Mouse (Mus musculus) limb, embryonic 13.5 days (tissue): Measurements from ENCODE around the gene Slc4a2. TPM values are rescaled to one million over a fixed set of nuclear protein-coding genes. Genes with fewer than 3 reads are reported as not detected.

Experiments
- ATAC-seq: fragments of 200-750 bp; cut with Nextera tagmentation; 2 replicates; pipeline ENCODE4 v1.8.0; 2017; ENCODE audit warnings: low read depth, moderate number of reproducible peaks, moderate TSS enrichment; ENCODE audit not compliant: low FRiP score
- H3K27ac ChIP-seq: fragments of 300-500 bp; sonication (generic); 2 replicates; pipeline ENCODE4 v1.5.1; 2015; ENCODE audit warnings: inconsistent platforms, mild to moderate bottlenecking, moderate library complexity
- H3K27me3 ChIP-seq: fragments of 300-500 bp; sonication (generic); 2 replicates; pipeline ENCODE4 v1.6.1; 2015; ENCODE audit warnings: mild to moderate bottlenecking, inconsistent platforms
- H3K36me3 ChIP-seq: fragments of 300-500 bp; sonication (generic); 2 replicates; pipeline ENCODE4 v1.6.1; 2015; ENCODE audit warnings: inconsistent platforms, mild to moderate bottlenecking, moderate library complexity
- H3K4me1 ChIP-seq: fragments of 300-500 bp; sonication (generic); 2 replicates; pipeline ENCODE4 v1.6.1; 2015; ENCODE audit warnings: inconsistent platforms
- H3K4me2 ChIP-seq: fragments of 300-500 bp; sonication (generic); replicated peaks from 2 replicates; pipeline ENCODE4 v1.6.1; 2015; ENCODE audit warnings: inconsistent platforms, mild to moderate bottlenecking, moderate library complexity
- H3K4me3 ChIP-seq: fragments of 300-500 bp; sonication (generic); 2 replicates; pipeline ENCODE4 v1.5.1; 2015; ENCODE audit warnings: moderate library complexity, mild to moderate bottlenecking, inconsistent platforms
- H3K9ac ChIP-seq: fragments of 300-500 bp; sonication (generic); 2 replicates; pipeline ENCODE4 v1.6.1; 2015; ENCODE audit warnings: mild to moderate bottlenecking, inconsistent platforms
- H3K9me3 ChIP-seq: fragments of 300-500 bp; sonication (generic); 2 replicates; pipeline ENCODE4 v1.6.1; 2016; ENCODE audit warnings: inconsistent platforms
- WGBS: fragments of 180-500 bp; shearing (Covaris S2); methylation state at CpG from one replicate; pipeline ENCODE4 v1.1.7; 2015; 5-methylcytosine and 5-hydroxymethylcytosine counted together
- polyA plus RNA-seq: library from polyadenylated mRNA; unstranded; fragments of >200 nt; fragmentation: Nextera tagmentation; extraction: Ambion mirVana; gene quantifications from 2 replicates; pipeline ENCODE4 v1.2.1, GENCODE M21; 2015

Slc4a2 gene
- polyA plus RNA-seq, 1 experiment from 2014 or later: 42.0 TPM

DNA sequence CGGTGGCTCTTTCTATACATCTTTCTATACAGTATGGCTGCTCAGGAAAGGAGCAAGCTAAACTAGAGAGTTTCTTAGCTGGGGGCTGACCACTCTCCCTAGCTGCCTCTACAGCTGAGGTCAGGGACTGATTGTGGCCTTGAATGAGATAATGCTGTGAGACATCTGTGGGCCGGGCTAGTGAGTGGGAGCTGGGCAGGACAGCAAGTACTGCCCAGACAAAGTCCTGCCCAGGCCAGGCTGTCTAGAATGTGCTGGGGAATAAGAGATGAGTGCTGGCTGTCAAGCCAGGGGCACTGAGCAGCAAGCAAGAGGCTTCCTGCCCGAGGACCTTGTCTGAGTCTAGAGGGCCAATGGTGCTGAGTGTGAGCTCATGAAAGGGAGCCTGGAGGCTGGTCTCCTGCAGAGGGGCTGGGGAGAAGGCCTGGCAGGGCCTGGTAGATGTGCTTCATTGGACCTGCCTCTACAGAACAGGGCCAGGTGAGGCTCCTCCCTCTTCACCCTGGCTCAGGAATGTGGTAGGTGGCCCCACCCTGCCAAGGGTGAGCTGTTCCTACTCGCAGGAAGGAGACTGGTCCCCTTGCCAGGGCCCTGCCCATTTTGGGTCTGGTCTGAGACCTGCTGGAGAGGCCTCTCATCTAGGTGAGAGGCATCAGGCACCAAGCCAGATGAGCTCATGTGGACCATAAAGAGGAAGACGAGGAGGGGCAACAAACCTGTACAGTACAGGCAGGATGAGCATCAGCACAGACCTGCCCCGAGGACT is 52.0 kb downstream of the Slc4a2 start:
- ATAC-seq: no peak
- peaks cover 29% of the 10 kb centered on the region for H3K27me3 ChIP-seq
- H3K4me1 ChIP-seq: peaks cover 43% of the 10 kb centered on the region
- peaks cover 49% of the 10 kb centered on the region for H3K36me3 ChIP-seq
- 61% methylated on average over 6 of the region's 6 CpGs for WGBS
- 0 out of 2 replicates have a peak overlapping the region, but pooled peaks have one; percentile 40 for H3K9ac ChIP-seq
- no peaks in the 10 kb centered on the region for H3K9me3 ChIP-seq
- H3K4me2 ChIP-seq: peak overlapping the region; percentile 83
- peak overlapping the region; percentile 51 for H3K4me3 ChIP-seq
- H3K27ac ChIP-seq: no peak overlapping the region

DNA sequence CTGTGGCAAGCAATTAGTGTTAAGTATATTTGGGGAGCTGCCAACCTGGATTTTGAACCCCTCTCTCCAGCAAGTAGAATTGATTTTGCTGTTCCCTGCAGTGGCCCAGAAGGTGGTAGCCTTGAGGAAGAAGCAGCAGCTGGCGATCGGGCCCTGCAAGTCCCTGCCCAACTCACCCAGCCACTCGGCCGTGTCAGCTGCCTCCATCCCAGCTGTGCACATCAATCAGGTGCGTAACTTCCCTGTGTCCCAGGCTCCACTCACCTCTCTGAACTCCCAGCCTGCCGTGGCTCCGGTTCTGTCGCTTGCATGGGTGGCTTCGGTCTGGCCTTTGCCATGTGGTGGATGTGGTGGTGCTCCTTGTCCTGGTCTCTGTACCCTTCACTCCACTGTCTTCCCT is 54.3 kb downstream of the Slc4a2 start:
- Histone ChIP-seq H3K36me3 (peaks cover 68% of the 10 kb centered on the region), H3K9me3 (no peaks in the 10 kb centered on the region), H3K27ac (no peak overlapping the region), H3K9ac (no peak overlapping the region), H3K4me1 (peaks cover 45% of the 10 kb centered on the region), H3K4me3 (no peak overlapping the region), H3K27me3 (peaks cover 29% of the 10 kb centered on the region), H3K4me2 (no peak overlapping the region)
- no peak for ATAC-seq
- 84% methylated on average over 9 of the region's 9 CpGs for WGBS

DNA sequence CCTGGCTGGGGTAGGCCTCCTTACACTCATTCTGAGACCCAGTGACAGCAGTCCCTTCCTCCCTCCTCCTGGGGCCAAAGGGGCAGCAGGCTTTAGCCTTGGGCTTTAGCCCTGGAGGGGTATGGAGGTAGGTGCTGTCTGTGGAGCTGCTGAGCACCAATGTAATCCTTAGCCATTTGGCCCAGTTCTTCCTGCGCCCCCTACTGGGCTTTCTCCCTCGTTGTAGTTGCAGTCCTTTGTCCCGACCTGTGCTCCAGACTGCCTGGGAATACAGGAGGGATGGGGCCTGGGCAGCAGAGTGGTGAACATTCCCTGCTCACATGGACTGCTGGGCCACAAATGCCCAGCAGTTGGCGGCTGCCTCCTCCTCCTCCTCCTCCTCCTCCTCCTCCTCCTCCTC is 58.0 kb downstream of the Slc4a2 start:
- Histone ChIP-seq H3K27me3 (peaks cover 6% of the 10 kb centered on the region; the same call in 1 of the 2 replicates), H3K4me3 (no peak overlapping the region), H3K9me3 (no peaks in the 10 kb centered on the region), H3K4me2 (no peak overlapping the region), H3K36me3 (peaks cover 81% of the 10 kb centered on the region), H3K27ac (no peak overlapping the region), H3K9ac (0 out of 2 replicates have a peak overlapping the region, but pooled peaks have one; percentile 6), H3K4me1 (peaks cover 39% of the 10 kb centered on the region)
- peak; percentile 42; the same call in 1 of the 2 replicates for ATAC-seq
- 0% methylated on average over 3 of the region's 4 CpGs for WGBS

DNA sequence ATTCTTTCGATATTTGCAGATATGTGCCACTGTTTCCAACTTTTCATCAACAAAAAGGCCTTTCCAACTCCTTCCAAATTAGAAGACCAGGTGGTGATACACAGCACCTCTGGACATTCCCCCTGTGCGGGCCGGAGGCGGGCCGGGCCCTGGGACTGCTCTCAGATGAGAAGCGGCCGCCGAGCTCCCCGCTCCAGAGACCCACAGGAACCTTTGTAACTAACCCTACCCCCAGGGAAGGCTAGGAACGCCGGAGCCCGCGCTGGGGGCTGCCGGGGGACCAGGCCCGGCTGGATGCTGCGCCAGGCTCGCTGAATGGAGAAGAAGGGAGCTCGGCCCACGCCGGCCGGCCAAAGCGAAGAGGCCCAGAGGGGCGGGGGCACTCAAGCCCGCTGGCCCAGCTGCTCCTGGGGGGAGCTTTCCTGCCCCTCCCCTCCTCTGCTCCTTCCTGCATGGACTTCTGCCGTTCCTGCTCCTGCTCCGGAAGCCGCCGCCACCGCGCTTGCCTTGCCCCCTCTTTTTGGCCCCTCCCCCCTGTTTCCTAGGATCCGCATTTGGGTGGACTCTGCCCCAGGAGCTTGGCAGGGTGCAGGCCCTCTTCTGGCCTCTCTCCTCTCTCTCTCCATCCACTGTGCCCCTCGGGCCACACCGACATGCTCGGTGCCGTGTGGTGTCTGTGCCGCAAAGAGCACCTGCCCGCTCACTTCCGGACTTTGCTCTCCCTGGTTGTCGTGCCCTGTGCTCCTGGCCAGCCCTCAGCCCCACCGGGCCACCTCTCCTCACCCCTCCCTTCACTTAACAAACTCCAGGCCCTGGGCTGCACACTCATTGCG is 58.8 kb downstream of the Slc4a2 start:
- Histone ChIP-seq H3K4me2 (no peak overlapping the region), H3K9ac (peak overlapping the region; percentile 40), H3K27me3 (peaks cover 6% of the 10 kb centered on the region; the same call in 1 of the 2 replicates), H3K9me3 (no peaks in the 10 kb centered on the region), H3K36me3 (peaks cover 81% of the 10 kb centered on the region), H3K4me1 (peaks cover 41% of the 10 kb centered on the region), H3K27ac (no peak overlapping the region), H3K4me3 (no peak overlapping the region)
- 44% methylated on average over 40 of the region's 41 CpGs for WGBS
- ATAC-seq: no peak

DNA sequence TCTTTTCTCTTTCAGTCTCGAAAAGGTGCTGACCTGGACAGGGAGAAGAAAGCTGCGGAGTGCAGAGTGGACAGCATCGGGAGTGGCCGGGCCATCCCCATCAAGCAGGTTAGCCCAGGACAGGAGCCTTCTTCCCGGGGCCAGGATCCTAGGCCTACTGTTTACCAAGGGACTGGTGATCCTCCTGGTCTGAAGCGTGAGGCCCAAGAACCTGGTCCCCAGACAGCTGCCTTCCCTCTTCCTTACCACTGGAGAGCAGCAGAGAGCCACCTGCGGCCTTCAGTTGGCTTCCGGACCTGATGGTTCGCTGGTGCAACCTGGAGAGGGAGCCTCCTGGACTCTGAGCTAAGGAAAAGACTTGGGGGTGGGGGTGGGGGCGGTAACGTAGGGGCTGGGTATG is 59.7 kb downstream of the Slc4a2 start:
- Histone ChIP-seq H3K9me3 (no peaks in the 10 kb centered on the region), H3K36me3 (peaks cover 81% of the 10 kb centered on the region), H3K4me2 (no peak overlapping the region), H3K4me3 (no peak overlapping the region), H3K4me1 (peaks cover 42% of the 10 kb centered on the region), H3K27me3 (peaks cover 6% of the 10 kb centered on the region; the same call in 1 of the 2 replicates), H3K9ac (0 out of 2 replicates have a peak overlapping the region, but pooled peaks have one; percentile 40), H3K27ac (no peak overlapping the region)
- peak; percentile 49; the same call in 1 of the 2 replicates for ATAC-seq
- 25% methylated on average over 11 of the region's 11 CpGs for WGBS

DNA sequence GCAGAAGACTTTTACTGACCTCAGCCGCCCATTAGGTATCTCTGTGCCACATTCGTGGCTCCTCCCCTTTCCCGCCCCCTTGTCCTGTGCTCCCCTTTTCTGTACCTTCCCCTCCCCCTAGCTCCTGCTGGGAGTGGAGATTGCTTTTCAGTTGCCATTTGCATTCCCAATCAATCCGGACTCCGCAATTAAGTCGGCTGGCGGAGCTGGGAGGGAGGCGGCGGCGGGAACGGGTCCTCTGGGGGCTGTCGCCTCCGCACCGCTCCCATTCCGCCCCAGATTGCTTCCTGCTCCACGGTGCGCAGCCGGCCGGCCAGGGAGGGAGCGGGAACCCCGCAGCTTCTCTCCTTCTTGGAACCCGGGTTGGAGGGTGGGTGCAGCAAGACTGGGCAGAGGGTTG is 61.3 kb downstream of the Slc4a2 start:
- Histone ChIP-seq H3K4me1 (peaks cover 45% of the 10 kb centered on the region), H3K4me3 (peak overlapping the region; percentile 8), H3K27ac (no peak overlapping the region), H3K9ac (peak overlapping the region; percentile 46), H3K36me3 (peaks cover 81% of the 10 kb centered on the region), H3K4me2 (peak overlapping the region; percentile 51), H3K9me3 (no peaks in the 10 kb centered on the region), H3K27me3 (peaks cover 6% of the 10 kb centered on the region; the same call in 1 of the 2 replicates)
- WGBS: 22% methylated on average over 22 of the region's 22 CpGs
- no peak for ATAC-seq

DNA sequence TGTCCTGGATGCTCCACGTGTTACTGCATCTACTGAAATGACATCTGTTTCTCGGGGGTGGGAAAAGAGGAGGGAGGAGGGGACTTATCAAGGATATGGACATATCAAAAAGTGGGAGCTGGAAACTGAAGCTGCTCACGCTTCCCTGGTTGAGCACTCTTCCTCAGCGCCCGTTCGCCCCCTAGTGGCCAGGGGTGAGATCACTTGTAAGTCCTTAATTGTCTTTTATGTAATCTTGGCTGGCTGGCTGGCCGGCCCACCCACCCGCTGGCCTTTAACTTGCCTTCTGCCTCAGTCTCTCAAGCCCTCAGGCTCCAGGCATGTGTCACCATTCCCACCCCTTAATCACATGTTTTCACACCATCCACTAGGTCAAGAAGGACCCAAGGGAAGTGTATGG is 62.5 kb downstream of the Slc4a2 start:
- Histone ChIP-seq H3K4me1 (peaks cover 49% of the 10 kb centered on the region), H3K9ac (no peak overlapping the region), H3K9me3 (no peaks in the 10 kb centered on the region), H3K36me3 (peaks cover 81% of the 10 kb centered on the region), H3K4me2 (no peak overlapping the region), H3K27ac (no peak overlapping the region), H3K4me3 (no peak overlapping the region), H3K27me3 (peaks cover 6% of the 10 kb centered on the region; the same call in 1 of the 2 replicates)
- WGBS: under 1% methylated on average over 8 of the region's 8 CpGs
- ATAC-seq: no peak

DNA sequence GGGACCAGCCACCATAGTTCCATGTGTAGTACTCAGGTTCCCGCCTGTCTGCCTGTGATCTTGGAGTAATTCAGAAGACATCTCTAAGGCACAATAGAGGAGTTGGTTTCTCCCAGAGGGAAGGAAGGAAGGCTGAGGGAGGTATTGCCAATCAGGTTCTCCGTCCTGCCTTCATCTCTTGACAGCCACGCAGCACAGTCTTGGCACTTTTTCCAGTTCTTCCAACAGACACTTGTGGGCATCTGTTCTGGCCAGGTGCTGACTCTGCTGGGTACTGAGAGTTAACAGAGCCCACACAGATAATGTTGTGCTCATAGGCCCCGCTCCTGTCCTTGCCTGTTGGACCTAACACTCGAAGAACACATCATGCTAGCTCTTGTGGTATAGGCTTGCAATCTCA is 63.1 kb downstream of the Slc4a2 start:
- Histone ChIP-seq H3K36me3 (peaks cover 81% of the 10 kb centered on the region), H3K4me2 (no peak overlapping the region), H3K27me3 (peaks cover 6% of the 10 kb centered on the region; the same call in 1 of the 2 replicates), H3K9ac (no peak overlapping the region), H3K4me1 (peaks cover 47% of the 10 kb centered on the region), H3K4me3 (no peak overlapping the region), H3K27ac (no peak overlapping the region), H3K9me3 (no peaks in the 10 kb centered on the region)
- 89% methylated on average over 5 of the region's 5 CpGs for WGBS
- no peak for ATAC-seq

DNA sequence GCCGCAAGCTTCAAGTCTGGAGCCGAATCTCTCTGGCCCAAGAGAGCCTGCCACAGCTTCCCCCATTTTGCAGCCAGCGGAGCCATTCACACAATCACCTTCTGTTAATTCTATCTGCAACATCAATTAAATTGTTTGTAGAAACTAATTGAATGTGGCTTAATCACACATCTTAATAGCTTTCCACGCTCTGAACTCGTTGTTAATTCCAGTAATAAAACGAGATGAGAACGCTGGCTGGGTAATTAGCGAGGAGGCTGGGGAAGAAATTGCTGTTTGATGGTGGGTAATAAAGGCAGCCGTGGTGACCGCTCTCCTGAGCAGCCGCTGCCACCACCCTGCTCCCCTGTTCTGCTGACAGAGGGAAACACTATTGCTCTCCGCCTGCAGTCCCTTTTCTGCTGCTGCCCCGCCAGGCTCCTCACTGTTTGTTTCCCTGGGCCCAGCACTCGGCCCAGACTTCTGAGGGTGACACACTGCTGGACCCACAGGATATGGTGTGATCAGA is 66.8 kb downstream of the Slc4a2 start:
- Histone ChIP-seq H3K9ac (no peak overlapping the region), H3K27me3 (no peaks in the 10 kb centered on the region), H3K4me3 (no peak overlapping the region), H3K4me1 (peaks cover 22% of the 10 kb centered on the region), H3K9me3 (no peaks in the 10 kb centered on the region), H3K27ac (no peak overlapping the region), H3K4me2 (no peak overlapping the region), H3K36me3 (peaks cover 91% of the 10 kb centered on the region)
- no peak for ATAC-seq
- WGBS: 31% methylated on average over 14 of the region's 14 CpGs

Other genes starting within 250 kb of the Slc4a2 start
- 2.7 and 3.1 TPM in 2 replicates for gene Kcnh2, start 72.2 kb upstream of the Slc4a2 start, polyA plus RNA-seq
- 6.0 and 6.6 TPM in 2 replicates for gene Nos3, start 59.0 kb upstream of the Slc4a2 start, polyA plus RNA-seq
- gene Atg9b, start 31.7 kb upstream of the Slc4a2 start, polyA plus RNA-seq: 0.37 and 0.78 TPM in 2 replicates
- 42.1 and 44.6 TPM in 2 replicates for gene Abcb8, start 30.2 kb upstream of the Slc4a2 start, polyA plus RNA-seq
- 1.7 and 2.0 TPM in 2 replicates for gene Asic3, start 10.4 kb upstream of the Slc4a2 start, polyA plus RNA-seq
- gene Cdk5, start 307 bp upstream of the Slc4a2 start, polyA plus RNA-seq: 53.5 and 59.5 TPM in 2 replicates
- 120 TPM in 2 replicates for gene Fastk, start 21.4 kb downstream of the Slc4a2 start, polyA plus RNA-seq
- 23.7 and 24.6 TPM in 2 replicates for gene Tmub1, start 24.0 kb downstream of the Slc4a2 start, polyA plus RNA-seq
- gene Agap3, start 28.3 kb downstream of the Slc4a2 start, polyA plus RNA-seq: 29.8 and 35.4 TPM in 2 replicates
- not detected in 2 replicates for gene Gbx1, start 103.4 kb downstream of the Slc4a2 start, polyA plus RNA-seq
- 1.6 and 2.2 TPM in 2 replicates for gene Asb10, start 117.1 kb downstream of the Slc4a2 start, polyA plus RNA-seq
- 0.17 and 0.49 TPM in 2 replicates for gene 4931409K22Rik, start 133.0 kb downstream of the Slc4a2 start, polyA plus RNA-seq
- 120 and 128 TPM in 2 replicates for gene Abcf2, start 153.6 kb downstream of the Slc4a2 start, polyA plus RNA-seq
- 31.6 and 33.3 TPM in 2 replicates for gene Chpf2, start 162.9 kb downstream of the Slc4a2 start, polyA plus RNA-seq
- gene Smarcd3, start 200.6 kb downstream of the Slc4a2 start, polyA plus RNA-seq: 51.2 and 51.3 TPM in 2 replicates